Mouse (Mus musculus): ENCODE measurements around the gene Gm45844. TPM values are rescaled to one million over a fixed set of nuclear protein-coding genes. Genes with fewer than 3 reads are reported as not detected.
"Not testable (repeated sequence)": the region's sequence is repeated elsewhere in the genome, so short reads cannot be mapped to it uniquely, and the experiment has no call there.

The Gm45844 gene
- polyA plus RNA-seq (2012; rRNA removed): 8.3 and 9.2 TPM in 2 replicates

DNA sequence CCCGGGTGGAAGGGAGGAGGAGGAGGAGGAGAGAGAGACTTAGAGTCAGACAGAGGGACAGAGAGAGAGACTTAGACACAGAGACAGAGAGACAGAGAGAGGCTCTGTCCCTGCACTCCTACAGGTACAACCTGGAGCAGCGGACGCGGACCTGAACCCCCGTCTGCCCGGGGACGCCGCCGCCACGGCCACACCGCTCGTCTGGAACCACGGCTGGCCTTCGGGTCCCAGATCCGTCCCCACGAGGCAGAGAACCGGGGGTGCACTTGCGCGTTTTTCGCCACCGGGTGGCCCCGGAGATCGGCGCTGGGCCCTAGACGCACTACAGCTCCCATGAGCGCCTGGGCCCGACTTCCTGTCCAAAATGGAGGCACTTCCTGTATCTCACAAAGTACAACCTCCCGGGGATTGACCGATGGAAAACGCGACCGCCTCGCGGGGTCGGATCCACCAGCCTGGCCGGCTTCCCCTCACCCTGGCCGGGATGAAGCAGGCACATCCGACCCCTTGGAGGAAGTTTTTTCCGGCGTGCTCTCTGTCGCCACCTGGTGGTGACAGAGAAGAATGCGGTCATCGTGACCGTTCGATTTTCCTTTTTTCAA, at the start of gene Gm45844:
TSS of gene Gm45844 (minus strand) at position 324 of the 602 bp plus-strand sequence.
- peak; percentile 74 for TF ChIP-seq CTCF (IDR thresholded peaks at IDR 0.05; ENCODE audit: extremely low read depth, insufficient read depth, low read length)
- H3K4me1 ChIP-seq (ENCODE audit: control insufficient read depth, insufficient read depth, low read length): not testable (repeated sequence)
- peak within 1 kb of the TSS; percentile 79 for H3K4me3 ChIP-seq (ENCODE audit: insufficient read depth, low read length)
- H3K27ac ChIP-seq (ENCODE audit: insufficient read depth, low read length): peak within 1 kb of the TSS; percentile 60; the same call in 1 of the 2 replicates

DNA sequence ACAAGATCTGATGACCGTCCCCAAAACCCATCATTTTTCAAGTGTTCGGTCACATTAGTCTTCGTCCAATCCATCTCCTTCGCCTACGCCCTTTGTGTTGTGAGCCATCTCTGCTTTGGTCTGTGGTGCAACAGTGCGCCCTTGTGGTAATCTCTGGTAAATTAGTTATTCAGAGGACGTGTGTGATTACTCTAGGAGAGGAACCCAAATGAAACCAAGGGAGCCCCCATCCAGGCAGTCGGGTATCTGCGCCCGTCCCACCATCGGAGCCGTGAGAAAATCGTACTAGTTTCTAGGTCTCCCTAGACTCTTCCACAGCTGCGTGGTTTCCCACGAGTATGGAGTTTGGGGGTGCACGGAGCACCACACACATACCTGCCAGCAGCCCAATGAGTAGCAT, 17.5 kb upstream of the Gm45844 start:
- Histone ChIP-seq H3K27ac (ENCODE audit: insufficient read depth, low read length) (no peak overlapping the region), H3K4me1 (ENCODE audit: control insufficient read depth, insufficient read depth, low read length) (peaks cover 4% of the 10 kb centered on the region), H3K4me3 (ENCODE audit: insufficient read depth, low read length) (no peak overlapping the region)
- TF ChIP-seq POLR2A (IDR thresholded peaks at IDR 0.05; ENCODE audit: extremely low read depth, insufficient read depth, low read length): no peak
- peak; percentile 51 for TF ChIP-seq CTCF (IDR thresholded peaks at IDR 0.05; ENCODE audit: extremely low read depth, insufficient read depth, low read length)

DNA sequence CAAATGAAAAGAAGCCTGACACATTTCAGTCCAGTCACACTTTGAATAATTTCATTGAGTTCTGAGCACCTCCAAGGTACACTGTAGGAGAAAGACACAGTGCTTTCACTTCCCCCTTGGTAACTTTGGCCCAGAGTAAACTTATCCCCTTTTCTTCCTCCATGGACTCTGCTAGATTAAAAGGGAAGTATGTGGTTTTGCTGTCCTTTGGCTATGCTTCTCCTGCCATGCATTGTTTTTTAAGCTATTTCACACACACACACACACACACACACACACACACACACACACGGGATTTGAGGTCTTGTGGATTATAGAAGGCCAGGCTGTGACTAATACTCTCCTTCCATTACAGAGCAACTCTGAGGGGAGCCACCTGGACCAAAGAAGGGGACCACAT, 3.3 kb upstream of the Gm45844 start:
- no peak overlapping the region for H3K27ac ChIP-seq (ENCODE audit: insufficient read depth, low read length)
- no peak for TF ChIP-seq POLR2A (IDR thresholded peaks at IDR 0.05; ENCODE audit: extremely low read depth, insufficient read depth, low read length)
- TF ChIP-seq CTCF (IDR thresholded peaks at IDR 0.05; ENCODE audit: extremely low read depth, insufficient read depth, low read length): no peak
- H3K4me3 ChIP-seq (ENCODE audit: insufficient read depth, low read length): no peak overlapping the region
- no peaks in the 10 kb centered on the region for H3K4me1 ChIP-seq (ENCODE audit: control insufficient read depth, insufficient read depth, low read length)

DNA sequence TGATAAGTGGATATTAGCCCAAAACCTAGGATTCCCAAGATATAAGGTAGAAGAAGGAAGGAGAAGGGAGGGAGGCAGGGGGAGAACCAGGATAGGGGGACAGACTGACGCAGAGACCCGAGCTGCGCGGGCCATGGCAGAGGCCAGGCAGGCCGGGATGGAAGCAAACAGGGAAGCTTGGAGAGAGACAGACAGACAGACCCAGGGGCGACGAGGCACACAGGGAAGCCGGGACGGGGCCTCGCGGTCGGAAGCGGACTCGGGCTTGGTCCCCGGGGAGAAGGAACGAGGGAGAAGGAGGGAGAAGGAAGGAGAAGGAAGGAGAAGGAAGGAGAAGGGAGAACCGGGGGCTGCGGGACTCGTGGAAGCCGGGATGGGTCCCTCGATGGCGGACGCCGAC, 533 bp downstream of the Gm45844 start:
- H3K4me3 ChIP-seq (ENCODE audit: insufficient read depth, low read length): peak overlapping the region; percentile 79
- not testable (repeated sequence) for H3K4me1 ChIP-seq (ENCODE audit: control insufficient read depth, insufficient read depth, low read length)

DNA sequence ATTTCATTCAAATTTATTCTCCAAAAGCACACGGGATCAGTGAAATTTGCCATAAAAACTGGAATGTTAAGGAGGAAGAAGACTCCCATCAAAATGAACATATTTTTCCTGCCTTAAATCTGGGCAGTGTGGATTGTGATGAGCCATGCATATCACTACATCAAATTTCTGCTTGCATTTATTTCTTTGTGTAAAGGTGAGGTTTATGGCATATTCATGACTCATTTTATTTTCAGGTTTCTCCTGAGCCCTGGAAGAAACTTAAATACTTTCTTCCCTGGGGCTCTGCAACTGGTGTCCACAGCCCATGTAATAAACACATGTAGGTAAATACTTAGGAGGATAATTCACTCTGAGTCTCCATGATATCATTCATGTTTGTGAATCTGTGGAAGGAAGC, 30.9 kb downstream of the Gm45844 start, which contains the start of gene Vmn2r29:
TSS of gene Vmn2r29 (minus strand) at position 101 of the 400 bp plus-strand sequence.
- H3K4me1 ChIP-seq (ENCODE audit: control insufficient read depth, insufficient read depth, low read length); H3K4me3 ChIP-seq (ENCODE audit: insufficient read depth, low read length); H3K27ac ChIP-seq (ENCODE audit: insufficient read depth, low read length): not testable (repeated sequence)

More for the DNA sequence above, 533 bp downstream of the Gm45844 start:
- peak overlapping the region; percentile 60; the same call in 1 of the 2 replicates for H3K27ac ChIP-seq (ENCODE audit: insufficient read depth, low read length)

DNA sequence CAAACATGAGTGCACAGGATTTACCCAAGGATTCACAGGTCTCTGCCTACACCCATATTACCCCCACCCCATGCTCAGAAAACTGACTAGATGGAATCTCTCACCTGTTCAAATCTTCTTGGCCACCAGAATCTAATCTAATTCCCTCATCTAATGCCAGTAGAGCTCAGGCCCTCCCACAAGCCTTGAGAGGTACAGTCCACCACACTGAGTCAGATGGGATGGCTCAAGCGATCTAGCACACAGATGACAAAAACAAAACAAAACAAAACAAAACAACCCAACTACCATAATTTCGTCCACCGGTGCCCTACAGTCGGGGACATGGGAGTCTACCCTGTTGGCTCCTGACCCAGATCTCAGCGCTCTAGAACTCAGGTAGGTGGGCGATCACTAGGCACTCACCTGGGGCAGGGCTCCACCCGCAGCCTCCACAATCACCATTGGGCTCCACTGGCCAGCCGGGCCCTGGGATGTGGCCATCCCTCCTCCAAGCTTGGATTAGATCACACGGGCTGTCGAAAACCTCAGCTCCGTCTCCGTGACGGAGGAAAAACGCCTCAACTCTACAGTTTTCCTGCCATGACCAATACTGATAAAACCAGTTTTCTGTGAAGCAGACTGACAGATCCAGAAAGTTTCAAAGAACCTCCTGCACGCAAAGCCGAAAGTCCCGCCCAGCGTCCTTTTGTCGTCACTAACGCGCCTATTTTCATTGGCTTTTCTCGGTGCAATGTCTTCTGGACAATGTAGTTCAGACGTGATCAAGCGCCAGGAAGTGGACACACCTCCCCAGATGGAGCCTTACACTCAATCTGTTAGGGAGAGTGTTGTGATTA, 68.6 kb downstream of the Gm45844 start, which contains the start of gene Zfp772:
TSS of gene Zfp772 (minus strand) at position 686 of the 839 bp plus-strand sequence.
- H3K4me1 ChIP-seq (ENCODE audit: control insufficient read depth, insufficient read depth, low read length); H3K27ac ChIP-seq (ENCODE audit: insufficient read depth, low read length): not testable (repeated sequence)
- peak within 1 kb of the TSS; percentile 61 for H3K4me3 ChIP-seq (ENCODE audit: insufficient read depth, low read length)

DNA sequence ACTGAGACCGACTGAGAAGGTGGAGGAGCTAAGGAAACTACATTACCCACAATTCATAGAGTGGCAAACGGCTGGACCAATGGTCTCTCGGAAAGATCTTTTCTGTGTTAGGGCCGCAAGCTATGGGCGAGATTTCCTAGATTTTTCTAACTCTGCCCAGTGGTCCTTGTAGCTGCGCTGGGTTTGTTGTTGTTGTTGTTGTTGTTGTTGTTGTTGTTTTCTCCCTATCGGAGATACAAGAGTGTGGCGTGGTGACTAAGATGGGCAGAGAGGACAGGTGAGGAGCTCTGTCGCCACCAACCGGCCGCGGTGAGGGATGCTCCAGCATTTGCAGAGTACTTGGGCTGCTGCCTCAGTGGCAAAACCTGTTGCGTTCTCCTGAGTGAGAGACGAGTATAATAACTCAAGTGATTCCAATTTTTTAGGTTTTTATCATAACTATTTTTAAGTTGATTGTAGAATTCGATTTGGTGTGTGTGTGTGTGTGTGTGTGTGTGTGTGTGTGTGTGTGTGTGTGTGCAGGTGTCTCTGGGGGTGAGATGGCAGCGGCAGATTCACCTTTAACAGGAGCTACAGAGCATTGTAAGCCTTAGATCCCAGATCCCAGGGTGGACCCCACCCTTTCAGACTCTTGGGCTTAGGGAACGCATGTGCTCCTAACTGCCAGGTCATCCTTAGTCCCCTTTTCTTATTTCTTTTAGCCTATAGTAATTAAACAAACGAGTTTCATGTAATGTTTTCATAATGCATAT, 89.7 kb downstream of the Gm45844 start:
- Histone ChIP-seq H3K27ac (ENCODE audit: insufficient read depth, low read length) (no peak overlapping the region), H3K4me1 (ENCODE audit: control insufficient read depth, insufficient read depth, low read length) (no peaks in the 10 kb centered on the region), H3K4me3 (ENCODE audit: insufficient read depth, low read length) (peak overlapping the region; percentile 49; the same call in 1 of the 2 replicates)
- TF ChIP-seq POLR2A (IDR thresholded peaks at IDR 0.05; ENCODE audit: extremely low read depth, insufficient read depth, low read length) (no peak), CTCF (IDR thresholded peaks at IDR 0.05; ENCODE audit: extremely low read depth, insufficient read depth, low read length) (peak; percentile 66)

DNA sequence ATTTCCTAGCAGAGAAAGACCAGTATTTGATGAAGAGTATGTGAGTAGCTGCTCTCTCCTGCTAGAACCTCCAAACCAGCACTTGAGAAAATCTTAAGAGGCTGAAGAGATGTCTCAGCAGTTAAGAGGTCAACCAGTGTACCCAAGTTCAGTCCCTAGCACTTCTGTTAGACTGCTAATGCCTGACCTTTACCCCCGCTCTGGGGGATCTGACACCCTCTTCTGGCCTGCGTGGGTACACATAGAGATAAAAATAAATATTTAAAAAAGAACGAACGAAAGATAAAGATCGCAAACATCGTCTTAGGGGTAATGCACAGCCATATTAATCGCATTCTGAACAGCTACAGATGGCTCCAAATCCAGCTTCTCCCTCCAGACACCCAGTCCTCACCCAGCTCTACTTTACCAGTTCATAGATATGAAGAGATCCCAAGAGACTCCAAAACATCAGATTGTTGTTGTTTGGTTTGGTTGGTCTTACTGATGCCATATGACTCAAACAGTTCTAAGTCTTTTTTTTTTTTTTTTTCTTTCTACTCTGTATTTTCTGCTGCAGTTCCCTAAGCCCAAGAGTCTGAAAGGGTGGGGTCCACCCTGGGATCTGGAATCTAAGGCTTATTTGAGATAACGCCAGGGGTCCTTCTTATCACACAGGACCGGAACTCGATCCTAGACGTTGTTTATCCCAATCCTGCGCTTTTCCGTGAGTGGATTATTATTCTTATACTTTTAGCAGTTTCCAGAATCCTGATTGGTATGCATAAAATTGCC, 90.5 kb downstream of the Gm45844 start:
- no peak overlapping the region for H3K27ac ChIP-seq (ENCODE audit: insufficient read depth, low read length)
- H3K4me3 ChIP-seq (ENCODE audit: insufficient read depth, low read length): peak overlapping the region; percentile 49; the same call in 1 of the 2 replicates
- H3K4me1 ChIP-seq (ENCODE audit: control insufficient read depth, insufficient read depth, low read length): no peaks in the 10 kb centered on the region
- no peak for TF ChIP-seq POLR2A (IDR thresholded peaks at IDR 0.05; ENCODE audit: extremely low read depth, insufficient read depth, low read length)
- TF ChIP-seq CTCF (IDR thresholded peaks at IDR 0.05; ENCODE audit: extremely low read depth, insufficient read depth, low read length): no peak

DNA sequence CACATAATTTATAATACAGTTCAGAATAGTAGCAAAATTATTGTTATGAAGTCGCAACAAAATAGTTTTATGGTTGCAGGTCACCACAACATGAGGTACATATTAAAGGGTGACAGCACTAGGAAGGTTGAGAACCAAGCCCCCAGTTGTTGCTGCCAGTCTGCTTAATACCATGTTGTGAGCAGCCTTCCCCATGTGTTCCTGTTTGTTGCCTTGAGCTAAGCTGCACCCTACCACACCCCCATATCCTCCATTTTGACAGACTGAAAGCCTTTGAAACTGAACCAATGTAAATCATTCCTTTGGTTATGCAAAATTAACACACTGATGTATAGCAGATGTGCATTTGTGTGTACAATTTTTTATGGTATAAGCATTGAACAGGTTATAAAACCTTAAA, 92.2 kb downstream of the Gm45844 start:
- TF ChIP-seq POLR2A (IDR thresholded peaks at IDR 0.05; ENCODE audit: extremely low read depth, insufficient read depth, low read length) (no peak), CTCF (IDR thresholded peaks at IDR 0.05; ENCODE audit: extremely low read depth, insufficient read depth, low read length) (no peak)
- H3K4me1 ChIP-seq (ENCODE audit: control insufficient read depth, insufficient read depth, low read length): no peaks in the 10 kb centered on the region

More for the DNA sequence above, 92.2 kb downstream of the Gm45844 start:
- no peak overlapping the region for H3K4me3 ChIP-seq (ENCODE audit: insufficient read depth, low read length)
- H3K27ac ChIP-seq (ENCODE audit: insufficient read depth, low read length): no peak overlapping the region
